Comparison of ENCODE assay signal across 8 mouse cellular contexts in genomic region chr7:132859042-132859958, GRCm38 (mm10). TPM values are rescaled to one million over a fixed set of nuclear protein-coding genes. Genes with fewer than 3 reads are reported as not detected.
DNase-seq lines count a peak whose midpoint lies in the region; ATAC-seq and TF ChIP-seq lines count a peak whose summit lies in the region.

TSS of gene Abraxas2 (plus strand) at chr7:132859225.

- peak within 1 kb of the TSS; percentile 72 for H3K4me3 ChIP-seq in C2C12 (ENCODE audit: insufficient read depth, poor library complexity, severe bottlenecking)
- H3K4me3 ChIP-seq in erythroblast, embryonic 14.5 days (replicated peaks): peak within 1 kb of the TSS; percentile 87
- peak within 1 kb of the TSS; percentile 65 for H3K4me3 ChIP-seq in heart, embryonic 11.5 days (ENCODE audit: low read depth, low read length)
- H3K4me3 ChIP-seq in kidney, embryonic 16.5 days (ENCODE audit: low read length): peak within 1 kb of the TSS; percentile 99
- H3K4me3 ChIP-seq in liver, adult 2 months (ENCODE audit: insufficient read depth, low read depth, low read length): peak within 1 kb of the TSS; percentile 98
- peak within 1 kb of the TSS; percentile 68 for H3K4me3 ChIP-seq in myocyte

- H3K4me1 ChIP-seq in erythroblast, embryonic 14.5 days (ENCODE audit: control insufficient read depth): peaks cover 36% of the 10 kb centered on the region
- peaks cover 8% of the 10 kb centered on the region for H3K4me1 ChIP-seq in heart, embryonic 11.5 days (ENCODE audit: control insufficient read depth, insufficient read depth, low read length)
- peaks cover 11% of the 10 kb centered on the region for H3K4me1 ChIP-seq in kidney, embryonic 16.5 days (ENCODE audit: insufficient read depth, low read length)
- no peaks in the 10 kb centered on the region; the same call in 1 of the 2 replicates for H3K4me1 ChIP-seq in liver, adult 2 months (ENCODE audit: control insufficient read depth, insufficient read depth, low read length)

- peaks cover 21% of the 10 kb centered on the region for H3K79me3 ChIP-seq in C2C12 (ENCODE audit: low read depth)

- WGBS in heart, embryonic 11.5 days (ENCODE audit: insufficient replicate concordance): 1% methylated on average over 53 of the region's 53 CpGs
- under 1% methylated on average over 53 of the region's 53 CpGs for whole genome bisulfite sequencing in kidney, embryonic 16.5 days
- under 1% methylated on average over 53 of the region's 53 CpGs for WGBS in liver, adult 2 months

- H3K4me2 ChIP-seq in heart, embryonic 11.5 days: peak within 1 kb of the TSS; percentile 90
- H3K4me2 ChIP-seq in kidney, embryonic 16.5 days (replicated peaks; ENCODE audit: low read depth, low read length): peak within 1 kb of the TSS; percentile 68
- H3K4me2 ChIP-seq in myocyte (ENCODE audit: low read depth): peak within 1 kb of the TSS; percentile 74

- no peaks in the 10 kb centered on the region for H3K9me3 ChIP-seq in erythroblast, embryonic 14.5 days (ENCODE audit: control insufficient read depth, low read length)
- H3K9me3 ChIP-seq in heart, embryonic 11.5 days (replicated peaks; ENCODE audit: control insufficient read depth, low read length): no peaks in the 10 kb centered on the region
- H3K9me3 ChIP-seq in kidney, embryonic 16.5 days (ENCODE audit: low read length): no peaks in the 10 kb centered on the region

- peak; percentile 28; the same call in 1 of the 2 replicates for TF ChIP-seq POLR2A in brain, embryonic 14.5 days (IDR thresholded peaks at IDR 0.05; ENCODE audit: borderline replicate concordance, extremely low read depth, insufficient read depth, insufficient read length, poor library complexity, severe bottlenecking)
- TF ChIP-seq POLR2A in liver, adult 2 months (IDR thresholded peaks at IDR 0.05; ENCODE audit: extremely low read depth, insufficient read depth, low read length): peak; percentile 64; the same call in 1 of the 2 replicates
- TF ChIP-seq POLR2A in myocyte (IDR thresholded peaks at IDR 0.05; ENCODE audit: insufficient read length, low read depth): peak; percentile 76

- H3K27ac ChIP-seq in heart, embryonic 11.5 days (ENCODE audit: low read depth, low read length): peak within 1 kb of the TSS; percentile 81
- H3K27ac ChIP-seq in kidney, embryonic 16.5 days (ENCODE audit: low read length): peak within 1 kb of the TSS; percentile 82
- H3K27ac ChIP-seq in liver, adult 2 months (replicated peaks; ENCODE audit: insufficient read depth, low read depth, low read length): peak within 1 kb of the TSS; percentile 94

- no peaks in the 10 kb centered on the region for H3K36me3 ChIP-seq in C2C12 (ENCODE audit: control insufficient read depth, insufficient read depth)
- peaks cover 11% of the 10 kb centered on the region for H3K36me3 ChIP-seq in erythroblast, embryonic 14.5 days (ENCODE audit: control insufficient read depth)
- H3K36me3 ChIP-seq in heart, embryonic 11.5 days (ENCODE audit: control insufficient read depth, insufficient read depth, low read length): no peaks in the 10 kb centered on the region
- no peaks in the 10 kb centered on the region for H3K36me3 ChIP-seq in kidney, embryonic 16.5 days (ENCODE audit: insufficient read depth, low read length)
- H3K36me3 ChIP-seq in liver, adult 2 months (ENCODE audit: control insufficient read depth, insufficient read depth, low read length): no peaks in the 10 kb centered on the region
- H3K36me3 ChIP-seq in myocyte (ENCODE audit: control insufficient read depth, insufficient read depth): no peaks in the 10 kb centered on the region
- H3K36me3 ChIP-seq in splenic B cell, adult 2 months (ENCODE audit: control insufficient read depth, insufficient read depth, low read length, poor library complexity, severe bottlenecking): no peaks in the 10 kb centered on the region

- DNase-seq in brain, embryonic 14.5 days (ENCODE audit: low read depth): peak; percentile 96
- DNase-seq in liver, adult 2 months (ENCODE audit: extremely low read depth, low read depth, low spot score): peak; percentile 84
- DNase-seq in splenic B cell, adult 2 months (ENCODE audit: low read depth, low spot score): peak; percentile 91

- H3ac ChIP-seq in C2C12 (ENCODE audit: control insufficient read depth, insufficient read length, low read depth): peak within 1 kb of the TSS; percentile 83
- peak within 1 kb of the TSS; percentile 70 for H3ac ChIP-seq in myocyte (ENCODE audit: control insufficient read depth, insufficient read length)

- H3K9ac ChIP-seq in heart, embryonic 11.5 days (ENCODE audit: low read depth, low read length): peak within 1 kb of the TSS; percentile 80
- H3K9ac ChIP-seq in kidney, embryonic 16.5 days (replicated peaks; ENCODE audit: low read length): peak within 1 kb of the TSS; percentile 97
- peak within 1 kb of the TSS; percentile 95 for H3K9ac ChIP-seq in liver, adult 2 months (ENCODE audit: low read depth, low read length)

- no peak for TF ChIP-seq CTCF in C2C12 (IDR thresholded peaks at IDR 0.05; ENCODE audit: control insufficient read depth, insufficient read depth, insufficient read length)
- TF ChIP-seq CTCF in brain, embryonic 14.5 days (IDR thresholded peaks at IDR 0.05; ENCODE audit: borderline replicate concordance, extremely low read depth, insufficient read depth, insufficient read length): no peak
- TF ChIP-seq CTCF in liver, adult 2 months (IDR thresholded peaks at IDR 0.05; ENCODE audit: low read depth, low read length): no peak

- H3K27me3 ChIP-seq in C2C12 (ENCODE audit: control insufficient read depth, insufficient read depth, insufficient read length): no peaks in the 10 kb centered on the region
- no peaks in the 10 kb centered on the region for H3K27me3 ChIP-seq in erythroblast, embryonic 14.5 days (ENCODE audit: control insufficient read depth)
- no peaks in the 10 kb centered on the region for H3K27me3 ChIP-seq in heart, embryonic 11.5 days (ENCODE audit: control insufficient read depth, insufficient read depth, low read length)
- H3K27me3 ChIP-seq in kidney, embryonic 16.5 days (ENCODE audit: insufficient read depth, low read length): no peaks in the 10 kb centered on the region
- H3K27me3 ChIP-seq in liver, adult 2 months (ENCODE audit: control insufficient read depth, insufficient read depth, low read length): no peaks in the 10 kb centered on the region
- H3K27me3 ChIP-seq in myocyte (ENCODE audit: control insufficient read depth, insufficient read depth, insufficient read length): no peaks in the 10 kb centered on the region
- no peaks in the 10 kb centered on the region for H3K27me3 ChIP-seq in splenic B cell, adult 2 months (ENCODE audit: control insufficient read depth, insufficient read depth, low read length, poor library complexity, severe bottlenecking)

- peaks cover 47% of the 10 kb centered on the region for H3K79me2 ChIP-seq in C2C12 (ENCODE audit: control insufficient read depth, insufficient read depth)
- H3K79me2 ChIP-seq in liver, adult 2 months (ENCODE audit: control insufficient read depth, insufficient read depth, low read length): peaks cover 9% of the 10 kb centered on the region; the same call in 1 of the 2 replicates
- peaks cover 47% of the 10 kb centered on the region for H3K79me2 ChIP-seq in myocyte (ENCODE audit: control insufficient read depth, insufficient read depth)

- peak; percentile 94 for ATAC-seq in heart, embryonic 11.5 days (replicated peaks; ENCODE audit: insufficient number of reproducible peaks, low FRiP score, low TSS enrichment)
- peak; percentile 94 for ATAC-seq in kidney, embryonic 16.5 days (ENCODE audit: low FRiP score, low TSS enrichment)

TF ChIP-seq in C2C12, 6 proteins besides CTCF, POLR2A, EP300 and RAD21:
- TF ChIP-seq MYOD1 (IDR thresholded peaks at IDR 0.05; ENCODE audit: control insufficient read depth, insufficient read length, low read depth) (no peak), USF1 (IDR thresholded peaks at IDR 0.05; ENCODE audit: low read depth) (no peak), CEBPB (IDR thresholded peaks at IDR 0.05; ENCODE audit: low read depth) (no peak), MYOG (IDR thresholded peaks at IDR 0.05; ENCODE audit: control insufficient read depth, extremely low read depth, insufficient read length) (no peak), MAX (IDR thresholded peaks at IDR 0.05) (no peak), FOSL1 (IDR thresholded peaks at IDR 0.05; ENCODE audit: insufficient read depth, low read length, poor library complexity, severe bottlenecking) (no peak)

TF ChIP-seq in myocyte, 11 proteins besides CTCF, POLR2A, EP300 and RAD21:
- no peak for TF ChIP-seq SRF (IDR thresholded peaks at IDR 0.05; ENCODE audit: control insufficient read depth, insufficient read length, low read depth)
- no peak for TF ChIP-seq USF1 (IDR thresholded peaks at IDR 0.05; ENCODE audit: low read depth)
- TF ChIP-seq TCF12 (IDR thresholded peaks at IDR 0.05; ENCODE audit: insufficient read depth, poor library complexity, severe bottlenecking): no peak
- no peak for TF ChIP-seq E2F4 (IDR thresholded peaks at IDR 0.05; ENCODE audit: insufficient read depth)
- no peak for TF ChIP-seq TCF3 (IDR thresholded peaks at IDR 0.05; ENCODE audit: insufficient read length, low read depth)
- TF ChIP-seq POLR2AphosphoS2 (IDR thresholded peaks at IDR 0.05; ENCODE audit: insufficient read length, low read depth): peak; percentile 69
- TF ChIP-seq MYOG (IDR thresholded peaks at IDR 0.05; ENCODE audit: control insufficient read depth in 1 of 3, insufficient read depth in 1 of 3, insufficient read length in 2 of 3, low read depth in 2 of 3): peak in 1 of 3 experiments; percentile 65
- no peak for TF ChIP-seq MAX (IDR thresholded peaks at IDR 0.05; ENCODE audit: low read depth)
- no peak for TF ChIP-seq REST (IDR thresholded peaks at IDR 0.05; ENCODE audit: insufficient read depth, insufficient read length)
- TF ChIP-seq CEBPB (IDR thresholded peaks at IDR 0.05; ENCODE audit: insufficient read depth, poor library complexity, severe bottlenecking): no peak
- TF ChIP-seq MYOD1 (IDR thresholded peaks at IDR 0.05; ENCODE audit: control insufficient read depth in 1 of 3, insufficient read length in 2 of 3, low read depth in 2 of 3): no peak

RNA-seq across cellular contexts. Expression of gene Abraxas2, which starts in this region (rescaled TPM):
- polyA plus RNA-seq in C2C12 (2012; fragmentation: generic; extraction: Trizol): 8.9 TPM
- polyA plus RNA-seq in brain, embryonic 14.5 days (2012; rRNA removed): 23.0 and 26.6 TPM in 2 replicates
- polyA plus RNA-seq in erythroblast, embryonic 14.5 days (2012): 0.22 and 0.24 TPM in 2 replicates
- 31.5 and 35.2 TPM in 2 replicates for polyA plus RNA-seq in heart, embryonic 11.5 days (2014; fragmentation: Nextera tagmentation; extraction: Ambion mirVana)
- 34.2 and 40.8 TPM in 2 replicates for polyA plus RNA-seq in kidney, embryonic 16.5 days (2015; fragmentation: Nextera tagmentation; extraction: Ambion mirVana)
- total RNA-seq in liver, adult 2 months (2014; rRNA removed): 23.7 and 26.0 TPM in 2 replicates
- 7.9 and 8.5 TPM in 2 replicates for polyA plus RNA-seq in liver, adult 2 months (2012; rRNA removed)
- 20.2 TPM for polyA plus RNA-seq in myocyte (2012; fragmentation: generic; extraction: Trizol)

Comparison
In these comparisons a context has a peak if more than half of its experiments do, and no peak if none do; other contexts are left out.
1. Peak in every context shown above with its lines: DNase-seq, ATAC-seq, H3K4me3 ChIP-seq and H3K27ac ChIP-seq.